Mouse (Mus musculus): ENCODE measurements at regions not wholly inside any gene's neighbourhood (a gene's known extent, or its start where the extent isn't known, plus 50 kb on each side); places are given as distances from the start of the nearest gene placed in this dataset.

GRCm38 (mm10) chr1:145561347-145561746 lies 786.1 kb upstream of the Rgs18 start:
- Histone ChIP-seq H3K27me3 (ENCODE audit: control insufficient read depth in 1 of 2, insufficient read depth in 2 of 2, low read length in 2 of 2) (no peaks in the 10 kb centered on the region), H3K4me3 (ENCODE audit: control insufficient read depth in 1 of 2, insufficient read depth in 1 of 2, low read depth in 2 of 2, low read length in 2 of 2) (no peak overlapping the region), H3K9me3 (replicated peaks; ENCODE audit: insufficient read depth, low read length) (no peaks in the 10 kb centered on the region), H3K79me2 (ENCODE audit: control insufficient read depth, insufficient read depth, low read length, poor library complexity) (no peaks in the 10 kb centered on the region), H3K4me1 (ENCODE audit: control insufficient read depth in 1 of 2, insufficient read depth in 2 of 2, low read length in 2 of 2) (no peaks in the 10 kb centered on the region), H3K27ac (ENCODE audit: control insufficient read depth, low read depth, low read length) (no peak overlapping the region), H3K9ac (ENCODE audit: control insufficient read depth, low read depth, low read length, poor library complexity, severe bottlenecking) (no peak overlapping the region), H3K36me3 (ENCODE audit: control insufficient read depth in 1 of 2, insufficient read depth in 2 of 2, low read length in 2 of 2) (no peaks in the 10 kb centered on the region)
- no peak for TF ChIP-seq UBTF (IDR thresholded peaks at IDR 0.05; ENCODE audit: borderline replicate concordance, insufficient read depth, low read depth, low read length)
- no peak for TF ChIP-seq MEF2A (IDR thresholded peaks at IDR 0.05; ENCODE audit: extremely low read depth, insufficient replicate concordance, low read depth, low read length, poor library complexity, severe bottlenecking)
- TF ChIP-seq E2F4 (IDR thresholded peaks at IDR 0.05; ENCODE audit: borderline replicate concordance, low read depth, low read length) = no peak
- DNase-seq (ENCODE audit: low read depth, low spot score) = no peak

All from MEL (cell line).